Mouse (Mus musculus): ENCODE results near the gene Fam189a1. TPM values are rescaled to one million over a fixed set of nuclear protein-coding genes. Genes with fewer than 3 reads are reported as not detected.
A peak's percentile ranks its signal among the peaks of the same experiment; 100 is the strongest.

The Fam189a1 gene
- polyA plus RNA-seq, 1 experiment from 2014 or later = 5.0 TPM

GRCm38 (mm10) chr7:65064096-65064495 lies 92.3 kb downstream of the Fam189a1 start:
- no peaks in the 10 kb centered on the region for H3K9me3 ChIP-seq
- no peak overlapping the region for H3K27ac ChIP-seq (replicated peaks)
- ATAC-seq (replicated peaks) = no peak
- H3K36me3 ChIP-seq = no peaks in the 10 kb centered on the region
- H3K4me2 ChIP-seq (replicated peaks) = no peak overlapping the region
- no peak overlapping the region for H3K4me3 ChIP-seq
- peaks cover 3% of the 10 kb centered on the region; the same call in 1 of the 2 replicates for H3K4me1 ChIP-seq
- no peak overlapping the region for H3K9ac ChIP-seq (replicated peaks)
- no peaks in the 10 kb centered on the region for H3K27me3 ChIP-seq
- WGBS = 15% methylated on average over 3 of the region's 3 CpGs

GRCm38 (mm10) chr7:65060163-65060799 lies 96.1 kb downstream of the Fam189a1 start:
- Histone ChIP-seq H3K9ac (replicated peaks) (no peak overlapping the region), H3K36me3 (no peaks in the 10 kb centered on the region), H3K4me2 (replicated peaks) (no peak overlapping the region), H3K27ac (replicated peaks) (no peak overlapping the region), H3K4me1 (peaks cover 8% of the 10 kb centered on the region), H3K9me3 (no peaks in the 10 kb centered on the region), H3K27me3 (no peaks in the 10 kb centered on the region), H3K4me3 (no peak overlapping the region)
- peak; percentile 82 for ATAC-seq (replicated peaks)
- 44% methylated on average over 7 of the region's 7 CpGs for WGBS

- no peak overlapping the region for H3K9ac ChIP-seq (replicated peaks)
- no peak overlapping the region for H3K4me2 ChIP-seq (replicated peaks)
- H3K27me3 ChIP-seq = no peaks in the 10 kb centered on the region
- peak; percentile 20; the same call in 1 of the 2 replicates for ATAC-seq (replicated peaks)
- peaks cover 8% of the 10 kb centered on the region for H3K4me1 ChIP-seq
- no peak overlapping the region; the same call in 1 of the 2 replicates for H3K27ac ChIP-seq (replicated peaks)
- no peaks in the 10 kb centered on the region for H3K9me3 ChIP-seq
- no peak overlapping the region for H3K4me3 ChIP-seq
- no peaks in the 10 kb centered on the region for H3K36me3 ChIP-seq
- 37% methylated on average over 6 of the region's 6 CpGs for WGBS
Measured at GRCm38 (mm10) chr7:65056864-65057263, 99.5 kb downstream of the Fam189a1 start.

- no peak overlapping the region for H3K4me3 ChIP-seq
- H3K27ac ChIP-seq (replicated peaks) = no peak overlapping the region
- H3K9ac ChIP-seq (replicated peaks) = no peak overlapping the region
- 89% methylated on average over 1 of the region's 1 CpGs for WGBS
- no peak overlapping the region for H3K4me2 ChIP-seq (replicated peaks)
- peaks cover 4% of the 10 kb centered on the region; the same call in 1 of the 2 replicates for H3K4me1 ChIP-seq
- H3K9me3 ChIP-seq = no peaks in the 10 kb centered on the region
- no peaks in the 10 kb centered on the region for H3K27me3 ChIP-seq
- ATAC-seq (replicated peaks) = no peak
- no peaks in the 10 kb centered on the region for H3K36me3 ChIP-seq
Measured at GRCm38 (mm10) chr7:65051986-65052385, 104.4 kb downstream of the Fam189a1 start.

GRCm38 (mm10) chr7:65049236-65049954 lies 107.0 kb downstream of the Fam189a1 start:
- no peaks in the 10 kb centered on the region for H3K27me3 ChIP-seq
- peaks cover 3% of the 10 kb centered on the region; the same call in 1 of the 2 replicates for H3K4me1 ChIP-seq
- H3K9me3 ChIP-seq = no peaks in the 10 kb centered on the region
- ATAC-seq (replicated peaks) = no peak
- H3K36me3 ChIP-seq = no peaks in the 10 kb centered on the region
- H3K9ac ChIP-seq (replicated peaks) = no peak overlapping the region
- H3K4me2 ChIP-seq (replicated peaks) = no peak overlapping the region
- no peak overlapping the region for H3K4me3 ChIP-seq
- no peak overlapping the region for H3K27ac ChIP-seq (replicated peaks)
- 85% methylated on average over 18 of the region's 18 CpGs for WGBS

GRCm38 (mm10) chr7:65047700-65048099 lies 108.7 kb downstream of the Fam189a1 start:
- ATAC-seq (replicated peaks) = no peak
- WGBS = 71% methylated on average over 5 of the region's 5 CpGs
- H3K36me3 ChIP-seq = no peaks in the 10 kb centered on the region
- no peak overlapping the region for H3K4me3 ChIP-seq
- no peaks in the 10 kb centered on the region for H3K27me3 ChIP-seq
- H3K27ac ChIP-seq (replicated peaks) = no peak overlapping the region
- no peaks in the 10 kb centered on the region for H3K9me3 ChIP-seq
- H3K4me2 ChIP-seq (replicated peaks) = no peak overlapping the region
- H3K9ac ChIP-seq (replicated peaks) = no peak overlapping the region
- peaks cover 3% of the 10 kb centered on the region; the same call in 1 of the 2 replicates for H3K4me1 ChIP-seq

GRCm38 (mm10) chr7:65046690-65047089 lies 109.7 kb downstream of the Fam189a1 start:
- H3K9me3 ChIP-seq = no peaks in the 10 kb centered on the region
- no peaks in the 10 kb centered on the region for H3K27me3 ChIP-seq
- peak; percentile 32; the same call in 1 of the 2 replicates for ATAC-seq (replicated peaks)
- H3K27ac ChIP-seq (replicated peaks) = no peak overlapping the region
- no peak overlapping the region for H3K4me3 ChIP-seq
- 32% methylated on average over 4 of the region's 4 CpGs for WGBS
- H3K9ac ChIP-seq (replicated peaks) = no peak overlapping the region
- H3K36me3 ChIP-seq = no peaks in the 10 kb centered on the region
- H3K4me2 ChIP-seq (replicated peaks) = no peak overlapping the region
- peaks cover 3% of the 10 kb centered on the region; the same call in 1 of the 2 replicates for H3K4me1 ChIP-seq

- 69% methylated on average over 6 of the region's 6 CpGs for WGBS
- Histone ChIP-seq H3K4me3 (no peak overlapping the region), H3K36me3 (no peaks in the 10 kb centered on the region), H3K4me1 (peaks cover 3% of the 10 kb centered on the region; the same call in 1 of the 2 replicates), H3K27me3 (no peaks in the 10 kb centered on the region), H3K4me2 (replicated peaks) (no peak overlapping the region), H3K9ac (replicated peaks) (no peak overlapping the region), H3K9me3 (no peaks in the 10 kb centered on the region), H3K27ac (replicated peaks) (no peak overlapping the region)
- ATAC-seq (replicated peaks) = no peak
Measured at GRCm38 (mm10) chr7:65044280-65044679, 112.1 kb downstream of the Fam189a1 start.

- no peaks in the 10 kb centered on the region for H3K9me3 ChIP-seq
- 87% methylated on average over 7 of the region's 7 CpGs for WGBS
- no peaks in the 10 kb centered on the region for H3K36me3 ChIP-seq
- no peak for ATAC-seq (replicated peaks)
- no peaks in the 10 kb centered on the region for H3K4me1 ChIP-seq
- H3K27me3 ChIP-seq = no peaks in the 10 kb centered on the region
- no peak overlapping the region for H3K4me3 ChIP-seq
- no peak overlapping the region for H3K4me2 ChIP-seq (replicated peaks)
- H3K9ac ChIP-seq (replicated peaks) = no peak overlapping the region
- H3K27ac ChIP-seq (replicated peaks) = no peak overlapping the region
Measured at GRCm38 (mm10) chr7:65041106-65041505, 115.3 kb downstream of the Fam189a1 start.

GRCm38 (mm10) chr7:65031741-65032140 lies 124.6 kb downstream of the Fam189a1 start:
- Histone ChIP-seq H3K36me3 (no peaks in the 10 kb centered on the region), H3K9ac (replicated peaks) (no peak overlapping the region), H3K4me1 (peaks cover 6% of the 10 kb centered on the region; the same call in 1 of the 2 replicates), H3K9me3 (no peaks in the 10 kb centered on the region), H3K27me3 (no peaks in the 10 kb centered on the region), H3K4me3 (no peak overlapping the region), H3K4me2 (replicated peaks) (no peak overlapping the region), H3K27ac (replicated peaks) (no peak overlapping the region)
- ATAC-seq (replicated peaks) = no peak
- 39% methylated on average over 7 of the region's 7 CpGs for WGBS

GRCm38 (mm10) chr7:65031195-65031594 lies 125.2 kb downstream of the Fam189a1 start:
- Histone ChIP-seq H3K27me3 (no peaks in the 10 kb centered on the region), H3K27ac (replicated peaks) (no peak overlapping the region), H3K4me1 (peaks cover 6% of the 10 kb centered on the region; the same call in 1 of the 2 replicates), H3K4me2 (replicated peaks) (no peak overlapping the region), H3K4me3 (no peak overlapping the region), H3K9ac (replicated peaks) (no peak overlapping the region), H3K36me3 (no peaks in the 10 kb centered on the region), H3K9me3 (no peaks in the 10 kb centered on the region)
- no peak for ATAC-seq (replicated peaks)
- 74% methylated on average over 6 of the region's 6 CpGs for WGBS

GRCm38 (mm10) chr7:65029985-65030384 lies 126.4 kb downstream of the Fam189a1 start:
- H3K9me3 ChIP-seq = no peaks in the 10 kb centered on the region
- H3K4me2 ChIP-seq (replicated peaks) = no peak overlapping the region
- no peak overlapping the region for H3K27ac ChIP-seq (replicated peaks)
- H3K4me3 ChIP-seq = no peak overlapping the region
- 88% methylated on average over 16 of the region's 16 CpGs for WGBS
- H3K36me3 ChIP-seq = no peaks in the 10 kb centered on the region
- no peak overlapping the region for H3K9ac ChIP-seq (replicated peaks)
- H3K27me3 ChIP-seq = no peaks in the 10 kb centered on the region
- H3K4me1 ChIP-seq = peaks cover 6% of the 10 kb centered on the region; the same call in 1 of the 2 replicates
- no peak for ATAC-seq (replicated peaks)

All from forebrain, embryonic 15.5 days (tissue).